Mouse (Mus musculus) common myeloid progenitor, adult 5-6 weeks (primary cell): ENCODE data around the gene Srrm3. TPM values are rescaled to one million over a fixed set of nuclear protein-coding genes. Genes with fewer than 3 reads are reported as not detected.

ENCODE experiments used
- ATAC-seq: replicated peaks from 2 replicates; pipeline ENCODE4 v1.8.0; 2016; ENCODE audit warnings: low read depth, mild to moderate bottlenecking, moderate TSS enrichment, inconsistent platforms; ENCODE audit not compliant: poor library complexity, severe bottlenecking
- total RNA-seq: library from RNA; stranded (forward); fragments of 200-1000, 187-1606 nt; gene quantifications from 2 replicates; pipeline ENCODE4 v1.2.3, GENCODE M21; 2017

Srrm3 gene
- not detected in 2 replicates for total RNA-seq

- peak; percentile 99 for ATAC-seq
These were observed at the start of gene Srrm3 for GRCm38 (mm10) chr5:135806555-135807262. Gene Srrm3, plus strand, starts transcription at chr5:135806890.

DNA sequence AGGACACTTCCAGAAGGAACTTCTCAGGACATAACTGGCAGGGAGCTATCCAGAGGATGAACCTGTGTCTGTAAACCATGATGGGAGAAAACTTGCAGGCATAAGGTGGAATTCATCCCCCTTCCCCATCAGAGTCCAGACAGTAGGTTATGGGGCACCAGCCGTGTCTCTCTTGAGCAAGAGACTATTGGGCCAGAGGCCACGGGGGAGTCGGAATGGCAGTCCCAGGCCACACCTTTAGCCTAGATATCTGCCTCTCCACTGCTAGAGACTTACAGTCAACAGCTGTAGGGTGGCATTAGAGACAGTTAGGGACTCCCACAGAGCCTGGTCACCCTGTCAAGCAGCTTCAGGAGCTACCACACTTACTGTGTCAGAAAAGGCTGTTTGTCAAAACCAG lies 44.8 kb upstream of the Srrm3 start:
- no peak for ATAC-seq

DNA sequence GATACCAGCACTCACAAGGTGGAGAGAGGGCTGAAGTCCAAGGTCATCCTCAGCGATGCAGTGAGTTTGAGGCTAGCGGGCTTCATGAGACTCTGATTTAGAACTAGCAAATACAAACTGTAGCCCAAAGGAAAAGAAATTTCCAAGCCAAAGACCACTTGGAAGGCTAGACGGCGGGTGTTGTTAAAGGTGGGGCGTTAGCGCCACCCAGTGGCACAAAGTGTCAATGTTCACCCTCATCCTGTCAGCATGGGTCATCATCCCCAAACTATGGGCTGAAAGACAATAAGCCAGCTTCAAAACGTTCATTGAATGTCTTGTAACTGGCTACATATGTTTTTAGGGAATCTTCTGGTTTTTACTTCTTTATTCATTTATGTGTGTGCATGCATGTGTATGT lies 43.2 kb upstream of the Srrm3 start:
- peak; percentile 87 for ATAC-seq

- ATAC-seq: no peak
These were observed 41.7 kb upstream of the Srrm3 start for GRCm38 (mm10) chr5:135764971-135765370.

GRCm38 (mm10) chr5:135772519-135772918 lies 34.2 kb upstream of the Srrm3 start:
- ATAC-seq: peak; percentile 52

- ATAC-seq: no peak
These were observed 30.1 kb upstream of the Srrm3 start for GRCm38 (mm10) chr5:135776546-135776945.

GRCm38 (mm10) chr5:135777796-135778470 lies 28.8 kb upstream of the Srrm3 start, which contains the start of gene Styxl1:
Gene Styxl1, minus strand, starts transcription at chr5:135778385.
- ATAC-seq: peak; percentile 10; the same call in 1 of the 2 replicates

- ATAC-seq: peak; percentile 92
These were observed 27.9 kb upstream of the Srrm3 start, which contains the start of gene Mdh2 for GRCm38 (mm10) chr5:135778471-135779445. Gene Mdh2, plus strand, starts transcription at chr5:135778480.

DNA sequence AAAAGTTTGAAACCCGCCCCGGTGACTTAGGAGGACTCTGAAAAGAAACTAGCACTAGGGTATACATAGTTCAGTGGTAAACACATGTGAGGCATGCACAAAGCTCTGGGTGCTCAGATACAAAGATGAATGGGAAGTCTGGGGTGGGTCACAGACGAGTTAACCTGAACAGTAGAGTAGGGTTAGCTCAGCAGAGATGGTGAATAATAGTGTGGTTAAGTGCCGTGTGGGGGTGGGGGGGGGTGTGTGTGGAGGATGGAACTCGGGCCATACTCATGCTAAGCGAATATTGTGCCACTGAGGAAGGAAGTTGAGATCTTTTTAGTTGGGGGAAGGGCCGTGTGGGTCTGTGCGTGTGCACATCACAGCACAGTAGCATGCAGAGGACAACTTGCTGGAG lies 26.4 kb upstream of the Srrm3 start:
- no peak for ATAC-seq

DNA sequence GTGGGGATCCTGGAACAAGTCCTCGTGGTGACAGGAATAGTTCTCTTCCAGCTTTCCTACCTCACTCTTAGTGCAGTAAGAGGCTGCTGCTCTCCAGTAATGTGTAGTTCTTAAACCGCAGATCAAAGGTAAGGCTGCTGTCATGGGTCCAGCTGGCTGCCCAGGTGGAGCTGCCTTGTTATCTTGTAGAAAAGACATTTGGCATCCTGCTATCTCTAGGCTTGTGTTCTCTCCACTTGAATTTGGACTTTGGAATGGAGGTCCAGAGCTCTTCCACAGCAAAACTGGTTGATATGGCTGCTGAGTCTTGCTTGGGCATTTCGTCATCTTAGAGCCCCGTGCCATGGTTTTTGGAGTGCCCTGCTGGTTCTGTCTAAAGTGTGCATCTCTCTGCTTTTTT lies 23.8 kb upstream of the Srrm3 start:
- ATAC-seq: no peak

DNA sequence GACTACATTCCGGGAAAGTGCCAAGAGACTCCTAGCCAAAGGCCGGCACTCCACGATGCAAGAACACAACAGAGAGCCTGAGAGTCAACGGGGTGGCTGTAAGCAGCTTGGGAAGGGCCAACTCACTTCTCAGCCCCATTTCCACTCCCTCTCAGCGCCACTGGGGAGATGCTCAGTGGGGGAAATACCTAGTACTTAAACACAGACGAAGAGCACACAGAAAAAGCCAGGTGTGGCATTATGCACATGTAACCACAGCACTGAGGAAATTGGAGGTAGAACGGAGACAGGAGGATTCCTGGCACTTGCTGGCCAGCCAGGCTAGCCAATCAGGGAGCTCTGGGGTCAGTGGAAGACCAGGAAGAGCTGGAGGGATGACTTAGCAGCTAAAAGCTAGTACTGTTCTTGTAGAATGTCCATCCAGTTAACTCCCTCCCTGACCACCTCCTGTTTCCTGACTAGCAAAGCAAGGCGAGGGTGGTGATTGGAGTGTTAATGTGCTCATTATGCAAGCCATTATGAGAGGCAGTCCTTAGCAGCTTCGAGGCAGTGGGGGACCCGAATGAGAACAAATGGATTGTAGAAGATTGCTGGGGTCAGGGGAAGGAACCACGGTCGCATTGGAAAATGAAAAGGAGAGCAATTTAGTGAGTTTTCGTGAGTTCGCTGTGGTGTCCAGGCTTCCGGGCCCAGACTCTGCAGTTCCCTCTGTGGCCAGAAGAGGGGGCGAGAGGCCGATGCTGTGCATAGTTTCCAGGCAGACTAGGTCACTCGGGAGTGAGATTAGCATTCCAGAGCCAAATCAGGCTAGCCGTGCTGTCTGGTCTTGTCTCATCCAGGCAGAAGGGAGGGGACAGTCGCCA lies 12.5 kb upstream of the Srrm3 start:
- ATAC-seq: peak; percentile 93

- no peak for ATAC-seq
These were observed 11.9 kb upstream of the Srrm3 start for GRCm38 (mm10) chr5:135794859-135795181.

GRCm38 (mm10) chr5:135799746-135800145 lies 6.9 kb upstream of the Srrm3 start:
- ATAC-seq: no peak

DNA sequence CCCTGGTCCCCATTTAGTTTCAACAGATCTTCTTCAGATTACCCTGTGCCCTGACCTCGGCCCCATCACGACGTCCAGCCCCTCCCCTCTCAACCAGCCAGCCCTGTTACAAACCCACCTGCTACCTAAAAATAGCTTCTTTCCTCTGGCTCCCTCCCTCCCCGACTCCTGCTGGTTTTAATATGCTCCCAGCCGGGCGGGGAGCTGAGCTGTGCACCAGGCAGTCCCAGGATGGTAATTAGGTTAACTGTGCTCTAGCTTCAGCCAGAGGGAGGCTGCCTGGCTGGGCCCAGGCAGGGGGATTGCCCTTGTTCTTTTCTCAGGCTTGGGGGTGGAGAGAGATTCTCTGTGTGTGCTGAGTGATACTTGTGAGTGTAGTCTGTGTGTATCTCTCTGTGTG lies 5.8 kb upstream of the Srrm3 start:
- ATAC-seq: no peak

GRCm38 (mm10) chr5:135802641-135803040 lies 4.0 kb upstream of the Srrm3 start:
- no peak for ATAC-seq

GRCm38 (mm10) chr5:135803135-135803534 lies 3.6 kb upstream of the Srrm3 start:
- ATAC-seq: no peak

DNA sequence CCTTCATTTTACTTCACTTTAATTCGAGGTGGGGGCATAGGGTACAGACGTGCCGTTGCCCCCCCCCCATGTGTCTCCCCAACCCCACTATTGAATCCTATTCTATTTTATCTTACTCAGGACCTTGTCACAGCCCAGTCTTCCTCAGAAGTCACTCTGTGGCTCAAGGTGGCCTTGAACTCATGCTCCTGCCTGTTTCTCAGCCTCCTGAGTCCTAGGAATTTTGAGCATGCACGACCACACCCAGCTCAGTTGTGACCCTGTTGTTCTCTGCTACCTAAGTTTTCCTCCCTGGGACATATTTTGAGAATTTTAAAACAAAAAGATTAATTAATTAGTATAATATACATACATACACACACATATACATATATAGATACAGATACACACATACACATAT lies 3.0 kb upstream of the Srrm3 start:
- no peak for ATAC-seq

DNA sequence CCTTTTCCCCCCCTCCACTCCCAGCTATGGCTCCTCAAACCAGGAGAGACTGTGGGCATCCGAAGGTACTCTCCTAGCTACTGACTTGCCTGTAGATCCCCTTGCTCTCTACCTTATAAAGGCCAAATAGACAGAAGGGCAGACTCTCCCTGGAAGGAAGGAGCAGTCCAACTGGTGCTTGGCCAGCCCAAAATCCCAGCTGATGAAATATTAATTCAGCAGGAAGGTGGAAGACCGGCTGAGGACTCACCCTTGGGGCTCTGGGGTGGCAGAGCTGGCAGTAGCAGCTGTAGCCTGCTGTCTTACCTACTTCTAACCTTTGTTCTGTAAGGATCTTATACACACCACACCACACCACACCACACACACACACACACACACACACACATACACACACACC lies 2.0 kb upstream of the Srrm3 start:
- ATAC-seq: no peak

DNA sequence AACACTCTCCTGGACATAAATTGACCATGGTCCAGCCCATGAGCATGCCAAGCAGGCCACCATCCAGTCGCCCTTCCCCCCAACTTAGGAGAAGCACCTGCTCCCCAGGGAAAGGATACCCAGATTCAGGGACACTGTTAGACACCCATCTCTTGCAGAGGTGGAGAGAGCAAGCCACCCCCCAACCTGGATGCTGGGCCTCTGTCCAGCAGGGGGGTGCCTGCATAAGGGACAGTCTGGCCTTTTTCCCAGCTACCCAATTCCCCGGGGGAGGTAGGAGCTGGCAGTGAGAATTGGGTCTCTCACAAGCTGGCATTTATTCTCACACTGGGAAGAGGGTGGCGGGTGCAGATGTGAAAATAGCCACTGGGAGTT lies 560 bp downstream of the Srrm3 start:
- ATAC-seq: no peak

DNA sequence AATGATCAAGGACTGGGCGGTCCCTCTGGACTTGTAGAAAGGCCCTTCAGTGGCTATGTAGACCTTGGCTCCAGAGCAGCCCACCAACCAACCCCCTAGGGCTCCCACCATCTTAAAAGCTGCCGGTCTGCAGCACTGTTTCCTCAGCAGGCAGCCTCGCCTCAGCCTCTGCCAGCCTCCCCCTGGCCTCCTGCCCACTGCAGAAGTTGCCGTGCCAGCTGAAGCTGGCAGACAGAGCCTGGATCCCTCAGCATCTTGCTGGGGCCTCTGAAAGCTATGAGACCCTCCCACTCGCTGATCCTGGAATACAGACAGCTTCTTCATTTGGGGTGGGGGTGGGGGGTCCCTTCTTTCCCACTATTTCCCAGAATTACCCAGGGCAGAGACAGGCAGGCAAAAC lies 6.3 kb downstream of the Srrm3 start:
- ATAC-seq: no peak
